Mouse (Mus musculus) liver, embryonic 13.5 days (tissue): Measurements from ENCODE around the gene Stk36. TPM values are rescaled to one million over a fixed set of nuclear protein-coding genes. Genes with fewer than 3 reads are reported as not detected.

Source experiments
- ATAC-seq: fragments of 200-750 bp; cut with Nextera tagmentation; 2 replicates; pipeline ENCODE4 v1.8.0; 2017; ENCODE audit warnings: low read depth, mild to moderate bottlenecking, moderate number of reproducible peaks, moderate library complexity
- DNase-seq: peaks from one replicate; pipeline ENCODE4 v3.0.0; 2022
- H3K27ac ChIP-seq: fragments of 300-500 bp; sonication (generic); 2 replicates; pipeline ENCODE4 v1.5.1; 2015; ENCODE audit warnings: moderate library complexity, mild to moderate bottlenecking, inconsistent platforms
- H3K27me3 ChIP-seq: fragments of 300-500 bp; sonication (generic); 2 replicates; pipeline ENCODE4 v1.6.1; 2015; ENCODE audit warnings: mild to moderate bottlenecking, inconsistent platforms
- H3K36me3 ChIP-seq: fragments of 300-500 bp; sonication (generic); 2 replicates; pipeline ENCODE4 v1.6.1; 2015; ENCODE audit warnings: mild to moderate bottlenecking, inconsistent platforms
- H3K4me1 ChIP-seq: fragments of 300-500 bp; sonication (generic); replicated peaks from 2 replicates; pipeline ENCODE4 v1.6.1; 2015; ENCODE audit warnings: inconsistent platforms
- H3K4me2 ChIP-seq: fragments of 300-500 bp; sonication (generic); 2 replicates; pipeline ENCODE4 v1.6.1; 2015; ENCODE audit warnings: inconsistent platforms, mild to moderate bottlenecking, moderate library complexity
- H3K4me3 ChIP-seq: fragments of 300-500 bp; sonication (generic); replicated peaks from 2 replicates; pipeline ENCODE4 v1.5.1; 2015; ENCODE audit warnings: mild to moderate bottlenecking, inconsistent platforms
- H3K9ac ChIP-seq: fragments of 300-500 bp; sonication (generic); 2 replicates; pipeline ENCODE4 v1.6.1; 2015; ENCODE audit warnings: mild to moderate bottlenecking, inconsistent platforms
- H3K9me3 ChIP-seq: fragments of 300-500 bp; sonication (generic); replicated peaks from 2 replicates; pipeline ENCODE4 v1.6.1; 2016; ENCODE audit warnings: inconsistent platforms
- whole genome bisulfite sequencing: fragments of 180-500 bp; shearing (Covaris S2); methylation state at CpG from one replicate; pipeline ENCODE4 v1.1.7; 2015; ENCODE audit not compliant: insufficient replicate concordance; 5-methylcytosine and 5-hydroxymethylcytosine counted together
- microRNA-seq: library from miRNA; unstranded; fragments of <30 nt; microRNA quantifications from one replicate; pipeline ENCODE4, GENCODE M21; 2016
- polyA plus RNA-seq: library from polyadenylated mRNA; unstranded; fragments of >200 nt; fragmentation: Nextera tagmentation; extraction: Ambion mirVana; gene quantifications from 2 replicates; pipeline ENCODE4 v1.2.1, GENCODE M21; 2015

Stk36 gene
- polyA plus RNA-seq, 1 experiment from 2014 or later = 0.58 TPM

- 54% methylated on average over 7 of the region's 7 CpGs for WGBS
- H3K27ac ChIP-seq = no peak overlapping the region; the same call in 1 of the 2 replicates
- H3K9me3 ChIP-seq = no peaks in the 10 kb centered on the region
- ATAC-seq (no peak; the same call in 1 of the 2 replicates), DNase-seq (no peak)
- H3K36me3 ChIP-seq = peaks cover 15% of the 10 kb centered on the region; the same call in 1 of the 2 replicates
- H3K4me2 ChIP-seq = no peak overlapping the region
- no peak overlapping the region for H3K9ac ChIP-seq
- no peak overlapping the region for H3K4me3 ChIP-seq
- H3K27me3 ChIP-seq = no peaks in the 10 kb centered on the region
- peaks cover 15% of the 10 kb centered on the region for H3K4me1 ChIP-seq
Observed at GRCm38 (mm10) chr1:74672731-74673130, 71.5 kb downstream of the Stk36 start.

- H3K9ac ChIP-seq = no peak overlapping the region
- no peaks in the 10 kb centered on the region for H3K9me3 ChIP-seq
- H3K27me3 ChIP-seq = no peaks in the 10 kb centered on the region
- H3K36me3 ChIP-seq = peaks cover 40% of the 10 kb centered on the region
- no peak overlapping the region for H3K4me2 ChIP-seq
- 82% methylated on average over 3 of the region's 3 CpGs for WGBS
- no peak overlapping the region for H3K4me3 ChIP-seq
- DNase-seq = no peak
- peaks cover 12% of the 10 kb centered on the region for H3K4me1 ChIP-seq
- no peak overlapping the region for H3K27ac ChIP-seq
- ATAC-seq = no peak
Observed at GRCm38 (mm10) chr1:74676863-74677262, 75.6 kb downstream of the Stk36 start.

GRCm38 (mm10) chr1:74677843-74678242 lies 76.6 kb downstream of the Stk36 start:
- WGBS = 63% methylated on average over 1 of the region's 1 CpGs
- ATAC-seq = no peak
- no peak overlapping the region for H3K4me3 ChIP-seq
- no peak overlapping the region for H3K27ac ChIP-seq
- no peaks in the 10 kb centered on the region for H3K27me3 ChIP-seq
- no peak overlapping the region for H3K4me2 ChIP-seq
- no peaks in the 10 kb centered on the region for H3K9me3 ChIP-seq
- no peak overlapping the region for H3K9ac ChIP-seq
- peaks cover 44% of the 10 kb centered on the region for H3K36me3 ChIP-seq
- peaks cover 4% of the 10 kb centered on the region for H3K4me1 ChIP-seq
- DNase-seq = no peak

Small RNA genes within 50 kb of the gene (microRNA-seq; reads per million reads assigned to microRNA genes)
- gene Gm25035 = not detected

Other genes with a start within 250 kb of the Stk36 start
- gene Catip, start 239.3 kb upstream of the Stk36 start, polyA plus RNA-seq = 0.08 and 0.13 TPM in 2 replicates
- gene Slc11a1, start 226.2 kb upstream of the Stk36 start, polyA plus RNA-seq = 9.6 and 10.0 TPM in 2 replicates
- 33.1 and 35.6 TPM in 2 replicates for gene Ctdsp1, start 209.9 kb upstream of the Stk36 start, polyA plus RNA-seq
- 0.62 and 0.90 TPM in 2 replicates for gene Vil1, start 192.1 kb upstream of the Stk36 start, polyA plus RNA-seq
- gene Cnot9, start 95.4 kb upstream of the Stk36 start, polyA plus RNA-seq = 40.6 and 50.6 TPM in 2 replicates
- gene Plcd4, start 58.6 kb upstream of the Stk36 start, polyA plus RNA-seq = 0.02 and 0.22 TPM in 2 replicates
- 13.6 and 16.6 TPM in 2 replicates for gene Usp37, start 57.2 kb upstream of the Stk36 start, polyA plus RNA-seq
- gene Zfp142, start 13.2 kb upstream of the Stk36 start, polyA plus RNA-seq = 1.8 TPM in 2 replicates
- gene Bcs1l, start 13.2 kb upstream of the Stk36 start, polyA plus RNA-seq = 13.8 and 14.3 TPM in 2 replicates
- 12.9 and 13.7 TPM in 2 replicates for gene Rnf25, start within 50 bp of the Stk36 start, polyA plus RNA-seq
- gene Ttll4, start 60.3 kb downstream of the Stk36 start, polyA plus RNA-seq = 5.7 and 9.2 TPM in 2 replicates
- 2.6 and 3.2 TPM in 2 replicates for gene Cyp27a1, start 112.1 kb downstream of the Stk36 start, polyA plus RNA-seq
- 0.05 and 0.12 TPM in 2 replicates for gene Prkag3, start 147.8 kb downstream of the Stk36 start, polyA plus RNA-seq
- gene Wnt6, start 170.4 kb downstream of the Stk36 start, polyA plus RNA-seq = 0.15 and 0.41 TPM in 2 replicates
- not detected in 2 replicates for gene Wnt10a, start 190.1 kb downstream of the Stk36 start, polyA plus RNA-seq